Mouse (Mus musculus): ENCODE data around the gene Lhpp. TPM values are rescaled to one million over a fixed set of nuclear protein-coding genes. Genes with fewer than 3 reads are reported as not detected.

Gene Lhpp
- total RNA-seq, 2 experiments from 2014 or later: 16.5 to 18.3 TPM

DNA sequence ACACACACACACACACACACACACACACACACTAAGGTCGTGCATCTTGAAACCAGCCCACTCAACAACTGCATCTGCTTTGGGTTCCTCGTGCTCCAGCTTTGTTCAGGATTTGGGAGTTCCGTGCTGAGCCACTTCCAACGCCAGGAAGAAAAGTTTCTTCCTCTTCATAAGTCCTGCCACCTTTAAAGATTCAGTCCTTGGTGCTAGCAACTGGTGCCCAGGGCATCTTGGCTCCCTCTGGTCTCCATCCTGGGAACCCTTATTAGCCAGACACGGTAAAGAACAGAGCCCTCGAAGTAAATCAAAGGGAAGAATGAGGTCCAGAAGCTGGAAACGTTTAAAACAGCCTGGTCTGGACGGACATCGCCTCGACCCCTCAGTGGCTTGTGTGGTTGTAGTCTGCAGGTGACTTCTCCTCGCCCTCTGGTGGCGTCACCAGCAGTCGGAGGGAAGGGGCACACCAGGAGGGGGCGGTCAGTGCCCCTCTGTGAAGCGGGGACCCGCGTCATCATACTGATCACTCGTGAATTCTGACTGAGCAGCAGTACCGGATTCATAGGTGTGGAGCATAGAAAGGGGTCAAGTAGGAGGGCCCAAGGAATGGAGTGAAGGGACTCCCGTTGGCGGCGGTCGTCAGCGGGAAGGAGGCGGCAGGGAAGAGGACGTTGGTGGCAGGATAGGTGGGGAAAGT lies 13.7 kb upstream of the Lhpp start:
- intact Hi-C loops (cut with DNase I): no loop called here

GRCm38 (mm10) chr7:132597251-132598041 lies 13.0 kb upstream of the Lhpp start:
- no peak for DNase-seq (ENCODE audit: low spot score in 2 of 2)
- intact Hi-C loops (cut with DNase I): no loop called here

More for the DNA sequence above, 13.7 kb upstream of the Lhpp start:
- DNase-seq (ENCODE audit: low spot score in 2 of 2): no peak

DNA sequence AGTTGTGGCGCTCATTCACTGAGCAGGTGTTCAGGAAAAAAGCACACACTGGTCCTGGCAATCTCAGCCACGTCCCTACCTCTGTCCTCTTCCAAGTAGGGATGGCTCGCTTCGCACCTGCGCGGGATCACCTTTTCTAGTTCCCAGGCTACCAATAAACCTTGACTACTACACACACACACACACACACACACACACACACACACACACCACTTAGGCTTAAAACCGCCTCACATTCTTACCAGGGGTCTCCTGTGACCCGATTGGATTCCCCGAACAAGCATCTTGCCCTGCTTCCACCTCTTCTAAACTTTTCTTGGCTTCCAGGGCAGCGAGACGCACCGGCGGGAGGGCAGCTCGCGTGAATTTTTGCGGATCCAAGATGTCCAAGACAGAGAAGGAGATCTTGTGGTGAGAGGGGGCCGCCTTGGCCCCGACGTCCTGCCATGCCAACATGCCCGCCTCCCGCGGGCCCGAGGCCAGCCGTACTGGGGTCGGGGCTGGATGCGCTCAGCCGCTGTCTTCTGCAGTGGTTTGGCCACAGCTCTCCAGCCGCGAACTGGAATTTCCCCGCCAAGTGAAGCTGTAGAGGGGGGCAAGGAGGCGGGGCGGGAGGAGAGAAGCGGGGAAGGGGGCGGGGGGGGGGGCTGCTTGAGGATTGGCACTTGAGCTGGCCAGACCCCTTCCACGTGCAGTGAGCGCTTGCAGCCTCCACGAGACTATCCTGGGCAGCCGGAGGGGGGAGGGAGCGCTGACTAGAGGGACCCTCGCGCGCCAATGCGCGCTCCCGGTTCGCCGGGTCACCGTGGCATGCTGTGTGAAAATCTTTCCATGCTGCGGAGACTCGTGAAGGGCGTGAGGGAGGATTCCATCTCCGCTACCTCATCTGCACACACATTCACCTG lies 11.1 kb upstream of the Lhpp start, which contains the start of gene Nkx1-2:
Gene Nkx1-2 (minus strand): TSS at position 567 of the 905 bp plus-strand sequence.
- DNase-seq (ENCODE audit: low spot score in 2 of 2): no peak
- intact Hi-C loops (cut with DNase I): no loop called here

DNA sequence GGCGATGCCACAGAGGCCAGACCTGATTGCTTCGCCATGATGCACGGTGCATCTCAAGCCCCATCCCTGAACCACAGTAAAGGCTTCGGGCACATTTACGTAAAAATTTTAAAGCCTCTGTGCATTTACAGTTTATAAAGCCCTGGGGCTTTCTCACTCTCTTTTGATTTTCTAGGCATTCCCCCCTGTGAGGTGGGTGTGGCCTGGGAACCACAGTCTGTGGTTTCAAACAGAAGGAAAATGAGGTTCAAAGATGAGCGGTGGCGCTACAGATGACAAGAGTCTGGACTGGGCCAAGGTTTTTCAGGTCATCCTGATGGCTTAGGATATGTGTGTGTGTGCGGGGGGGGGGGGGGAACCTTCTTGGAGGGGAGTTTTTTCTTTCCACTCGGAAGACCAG lies 10.4 kb upstream of the Lhpp start:
- intact Hi-C loops (cut with DNase I): no loop called here
- DNase-seq (ENCODE audit: low spot score in 2 of 2): no peak

GRCm38 (mm10) chr7:132600926-132601325 lies 9.5 kb upstream of the Lhpp start:
- intact Hi-C loops (cut with DNase I): no loop called here

DNA sequence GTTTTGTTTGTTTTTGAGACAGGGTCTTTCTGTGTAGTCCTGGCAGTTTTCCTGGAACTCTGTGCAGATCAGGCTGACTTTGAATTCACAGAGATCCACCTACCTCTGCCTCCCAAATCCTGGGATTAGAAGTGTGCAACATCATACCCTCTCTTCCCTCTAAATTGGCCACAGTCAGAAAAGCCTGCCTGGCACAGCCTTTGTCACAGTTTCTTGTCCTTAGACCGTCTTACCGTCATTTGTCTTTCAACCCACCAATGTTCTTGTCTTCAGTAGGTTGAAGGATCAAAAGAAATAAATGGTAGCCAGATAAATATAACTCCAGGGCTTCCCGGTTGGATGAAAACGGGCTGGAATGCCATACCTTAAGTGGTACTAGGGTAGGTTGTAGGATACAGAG lies 5.7 kb upstream of the Lhpp start:
- intact Hi-C loops (cut with DNase I): no loop called here
- no peak for DNase-seq (ENCODE audit: low spot score in 2 of 2)

More at GRCm38 (mm10) chr7:132600926-132601325, 9.5 kb upstream of the Lhpp start:
- DNase-seq (ENCODE audit: low spot score in 2 of 2): no peak

DNA sequence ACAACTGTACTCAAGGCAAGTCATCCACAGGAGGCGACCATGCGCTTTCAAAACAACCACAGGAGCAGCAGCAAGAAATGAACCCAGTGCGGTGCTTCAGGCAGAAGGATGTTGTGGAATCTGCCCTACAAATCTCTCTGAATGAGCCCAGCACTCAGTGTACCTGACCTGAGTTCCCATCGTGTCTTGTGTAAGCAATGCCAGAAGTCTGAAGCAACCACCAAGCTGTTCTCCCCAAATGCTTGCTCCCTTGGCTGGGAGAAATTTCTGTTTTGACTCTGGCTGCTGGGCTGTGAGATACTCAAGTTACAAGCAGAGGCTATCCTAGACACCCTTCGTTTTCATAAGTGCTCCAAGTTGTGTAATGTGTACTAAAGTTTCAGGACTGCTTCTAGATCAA lies 4.7 kb upstream of the Lhpp start:
- intact Hi-C loops (cut with DNase I): no loop called here
- no peak for DNase-seq (ENCODE audit: low spot score in 2 of 2)

GRCm38 (mm10) chr7:132608316-132609020 lies 2.0 kb upstream of the Lhpp start:
- intact Hi-C loops (cut with DNase I): no loop called here

DNA sequence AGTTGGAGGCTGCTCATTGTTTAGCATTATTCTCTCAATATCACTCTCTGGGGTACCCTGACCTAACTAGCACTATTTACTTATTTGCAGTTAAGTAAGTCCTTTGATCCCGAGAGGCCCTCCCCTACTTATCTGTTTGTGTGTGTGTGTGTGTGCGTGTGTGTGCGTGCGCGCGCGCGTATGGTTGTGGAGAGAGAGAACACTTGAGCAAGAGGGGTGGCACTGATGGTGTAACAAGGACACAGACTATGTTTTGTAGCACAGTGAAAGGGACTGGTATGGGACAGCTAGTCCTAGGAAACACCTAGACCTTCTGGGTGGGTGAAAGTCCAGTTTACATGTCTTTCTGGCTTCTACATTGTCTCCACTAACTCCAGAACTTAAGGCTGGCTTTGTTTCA lies 1.1 kb downstream of the Lhpp start:
- intact Hi-C loops (cut with DNase I): loop anchor here (2.0 kb wide), 1 partner anchor 37 kb away; no protein-coding TSS in a partner anchor

More at GRCm38 (mm10) chr7:132608316-132609020, 2.0 kb upstream of the Lhpp start:
- no peak for DNase-seq (ENCODE audit: low spot score in 2 of 2)

DNA sequence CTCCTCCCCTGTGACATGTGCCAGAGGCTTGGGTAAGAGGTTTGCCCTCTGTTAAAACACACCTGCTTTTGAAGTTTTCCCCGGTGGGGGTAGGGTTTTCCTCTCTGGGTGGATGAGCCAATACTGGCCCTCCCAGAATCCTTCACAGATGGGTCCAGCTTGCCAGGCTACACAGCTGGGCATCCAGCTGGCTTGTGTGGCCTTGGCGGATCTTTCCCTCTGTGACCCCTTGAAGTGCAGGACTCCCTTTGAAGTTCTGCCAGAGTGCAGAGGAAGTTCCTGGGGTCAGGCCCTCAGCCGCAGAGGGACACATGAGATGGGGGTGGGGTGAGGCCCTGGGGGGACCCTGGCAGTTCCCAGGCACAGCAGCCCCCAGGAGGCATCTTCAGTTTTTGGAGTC lies 4.9 kb downstream of the Lhpp start:
- no peak for DNase-seq (ENCODE audit: low spot score in 2 of 2)
- intact Hi-C loops (cut with DNase I): no loop called here

More for the DNA sequence above, 1.1 kb downstream of the Lhpp start:
- no peak for DNase-seq (ENCODE audit: low spot score in 2 of 2)

DNA sequence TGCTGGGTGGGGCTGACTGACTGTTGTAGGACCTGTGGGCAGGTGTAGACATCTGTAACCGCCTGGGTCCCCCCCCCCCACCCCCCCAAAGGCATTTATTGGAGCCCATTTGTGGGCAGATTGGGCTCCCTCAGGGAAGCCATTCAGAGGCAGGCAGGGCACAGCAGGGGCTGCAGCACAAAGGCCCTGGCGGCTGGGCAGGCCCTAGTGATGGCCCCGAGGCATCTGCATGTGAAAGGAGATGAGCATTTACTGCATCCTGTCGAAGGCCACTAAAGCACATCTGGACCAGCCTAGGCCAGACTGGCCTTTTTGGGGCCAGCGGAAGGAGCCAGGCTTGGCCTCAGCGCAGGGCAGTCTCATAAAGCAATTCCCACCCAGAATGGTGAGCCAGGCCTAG lies 6.0 kb downstream of the Lhpp start:
- DNase-seq (ENCODE audit: low spot score in 2 of 2): no peak
- intact Hi-C loops (cut with DNase I): no loop called here

DNA sequence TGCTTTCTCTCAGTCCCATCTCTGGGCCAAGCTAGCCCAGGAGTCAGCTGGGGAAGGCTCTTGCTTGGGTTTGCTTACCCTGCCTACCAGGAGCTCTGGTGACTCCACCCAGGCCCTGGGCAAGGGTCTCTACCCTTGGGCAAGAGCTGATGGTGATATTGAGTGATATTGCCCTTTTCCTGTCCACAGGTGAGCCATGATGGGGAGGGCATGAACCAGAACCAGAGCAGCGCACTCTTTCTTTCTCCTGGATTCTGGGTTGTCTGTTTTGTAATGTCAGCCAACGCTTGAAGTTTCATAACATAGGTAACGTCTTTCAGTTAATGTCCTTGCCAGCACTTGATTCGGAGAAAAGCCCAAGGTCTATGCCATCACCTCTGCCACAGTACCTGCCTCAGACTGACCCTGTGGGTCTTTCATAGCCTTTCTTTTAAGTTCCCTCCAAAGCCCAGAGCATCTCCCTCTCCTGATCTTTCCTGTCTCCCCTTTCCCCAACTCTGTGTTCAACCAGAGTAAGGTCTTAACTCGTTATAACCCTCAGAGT lies 6.7 kb downstream of the Lhpp start:
- DNase-seq (ENCODE audit: low spot score in 2 of 2): no peak
- intact Hi-C loops (cut with DNase I): no loop called here

DNA sequence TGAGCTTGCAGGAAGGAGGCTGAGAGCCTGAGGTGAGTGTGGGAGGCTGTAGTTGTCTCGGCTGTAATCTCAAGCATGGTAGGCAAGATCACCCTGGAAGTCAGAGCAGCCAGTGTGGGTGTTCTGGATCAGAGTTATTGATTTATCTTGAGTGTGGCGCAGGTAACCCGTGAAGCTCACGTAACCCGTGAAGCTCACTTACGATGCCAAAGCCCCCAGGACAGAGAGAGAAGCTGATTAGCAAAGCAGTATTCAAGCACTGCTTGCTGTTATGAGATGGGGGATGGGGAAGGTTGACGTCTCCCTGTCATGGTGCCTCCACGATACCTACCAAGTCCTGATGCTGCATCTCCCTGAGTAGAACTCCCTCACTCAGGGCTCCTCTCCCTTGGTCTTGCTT lies 9.1 kb downstream of the Lhpp start:
- DNase-seq (ENCODE audit: low spot score in 2 of 2): no peak
- intact Hi-C loops (cut with DNase I): no loop called here

DNA sequence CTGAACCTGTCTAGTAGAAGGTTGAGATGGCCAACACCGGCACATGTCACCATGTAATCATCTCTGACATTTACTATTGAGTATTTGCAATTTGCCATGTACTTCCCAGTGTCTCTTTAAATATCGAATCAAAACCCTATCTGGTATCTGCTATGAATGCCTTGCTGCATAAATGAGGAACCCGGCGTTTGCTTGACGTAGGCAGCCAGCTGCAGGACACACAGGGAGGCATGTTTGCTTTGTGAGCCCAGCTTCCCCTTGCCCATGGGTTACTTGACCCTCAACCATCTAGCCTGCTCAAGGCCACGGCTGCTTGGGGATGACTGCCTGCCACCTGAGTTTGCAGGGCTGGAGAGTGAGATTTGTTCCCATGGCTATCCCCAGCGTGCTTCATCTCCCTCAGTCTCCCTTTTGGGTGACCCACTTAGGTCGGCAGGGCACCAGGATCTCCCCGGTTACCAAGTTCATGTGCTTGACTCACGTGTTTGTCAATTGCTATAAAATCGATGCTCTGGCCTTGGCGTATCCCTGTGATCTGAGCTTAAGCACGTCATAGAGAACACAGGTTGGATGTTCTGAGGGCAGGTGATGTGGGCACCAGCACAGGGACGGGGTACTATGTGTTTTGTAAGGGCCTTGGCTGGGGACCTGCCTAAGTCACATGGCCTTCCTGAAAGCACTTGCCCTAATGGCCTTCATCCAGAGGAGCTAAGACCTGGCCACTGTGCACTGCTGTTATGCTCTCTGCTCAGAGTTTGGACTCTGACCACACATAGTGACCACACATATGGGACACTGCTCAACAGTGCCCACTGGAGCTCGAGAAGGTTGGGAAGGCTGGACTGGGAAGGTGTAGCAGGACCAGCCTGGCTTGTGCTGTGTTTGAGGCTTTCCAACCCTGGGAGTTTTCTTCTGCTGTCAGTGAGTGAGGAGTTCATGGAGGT lies 9.8 kb downstream of the Lhpp start:
- intact Hi-C loops (cut with DNase I): no loop called here
- no peak for DNase-seq (ENCODE audit: low spot score in 2 of 2)

- intact Hi-C loops (cut with DNase I): no loop called here
- DNase-seq (ENCODE audit: low spot score in 2 of 2): no peak
Measured at GRCm38 (mm10) chr7:132624161-132624560, 13.7 kb downstream of the Lhpp start.

DNA sequence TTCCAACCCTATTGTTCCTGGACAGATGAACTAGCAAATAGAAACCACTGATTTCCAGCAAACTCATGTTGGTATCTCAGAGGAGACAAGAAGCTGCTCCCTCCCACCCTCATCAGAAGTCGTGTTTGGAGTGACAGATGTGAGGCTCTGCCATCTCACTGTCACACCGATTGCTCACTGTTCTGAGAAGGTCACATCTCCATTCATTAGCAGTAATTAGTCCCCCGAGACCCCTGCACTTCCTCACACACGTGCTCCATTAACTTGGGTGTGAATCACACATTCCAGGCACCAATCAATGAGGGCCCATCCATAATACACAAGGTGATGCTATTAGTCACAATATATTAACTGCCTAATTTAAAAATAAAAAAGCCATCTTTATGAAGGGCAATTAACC lies 15.7 kb downstream of the Lhpp start:
- intact Hi-C loops (cut with DNase I): no loop called here
- no peak for DNase-seq (ENCODE audit: low spot score in 2 of 2)

GRCm38 (mm10) chr7:132627448-132627847 lies 17.0 kb downstream of the Lhpp start:
- DNase-seq (ENCODE audit: low spot score in 2 of 2): no peak
- intact Hi-C loops (cut with DNase I): no loop called here

GRCm38 (mm10) chr7:132631313-132631712 lies 20.9 kb downstream of the Lhpp start:
- DNase-seq (ENCODE audit: low spot score in 2 of 2): peak in 1 of 2 experiments; percentile 23
- intact Hi-C loops (cut with DNase I): no loop called here
